Mouse (Mus musculus) ES-E14 (cell line): Measurements from ENCODE around the gene Tdrd5. TPM values are rescaled to one million over a fixed set of nuclear protein-coding genes. Genes with fewer than 3 reads are reported as not detected.
A peak's percentile ranks its signal among the peaks of the same experiment; 100 is the strongest.
"Not testable (repeated sequence)": the region's sequence is repeated elsewhere in the genome, so short reads cannot be mapped to it uniquely, and the experiment has no call there.

ENCODE experiments used
- DNase-seq: peaks from one replicate; pipeline ENCODE4 v3.0.0-alpha.2; 2013; ENCODE audit warnings: low read depth, low spot score
- H3K27ac ChIP-seq: 2 replicates; pipeline ENCODE4 v1.5.1; 2012; ENCODE audit warnings: low read depth, mild to moderate bottlenecking, low read length, moderate library complexity, mixed read lengths; ENCODE audit not compliant: poor library complexity, insufficient read depth, severe bottlenecking
- H3K36me3 ChIP-seq: 2 replicates; pipeline ENCODE4 v1.6.1; 2012; ENCODE audit warnings: mild to moderate bottlenecking, low read length, moderate library complexity, mixed read lengths; ENCODE audit not compliant: control insufficient read depth, poor library complexity, insufficient read depth, severe bottlenecking
- H3K4me1 ChIP-seq, 2 experiments: fragments of 150-350 bp in 1 of 2; sonication (generic) in 1 of 2; 2 replicates each; pipeline ENCODE4 v1.6.1; 2012; ENCODE audit warnings: low read length in 2 of 2, mild to moderate bottlenecking in 1 of 2, mixed read lengths in 1 of 2; ENCODE audit not compliant: control insufficient read depth in 2 of 2, insufficient read depth in 2 of 2, poor library complexity in 1 of 2
- H3K4me3 ChIP-seq, 2 experiments: fragments of 150-350 bp in 1 of 2; sonication (generic) in 1 of 2; 2 replicates each; pipeline ENCODE4 v1.5.1; 2012; ENCODE audit warnings: low read length in 2 of 2, low read depth in 1 of 2, mild to moderate bottlenecking in 1 of 2, mixed read lengths in 1 of 2; ENCODE audit not compliant: insufficient read depth in 1 of 2, poor library complexity in 1 of 2, severe bottlenecking in 1 of 2
- H3K9ac ChIP-seq: 2 replicates; pipeline ENCODE4 v1.6.1; 2012; ENCODE audit warnings: low read depth, mild to moderate bottlenecking, low read length, mixed read lengths; ENCODE audit not compliant: poor library complexity, insufficient read depth, severe bottlenecking
- H3K9me3 ChIP-seq: fragments of 150-350 bp; sonication (generic); 2 replicates; pipeline ENCODE4 v1.6.1; 2012; ENCODE audit warnings: low read depth, mild to moderate bottlenecking, low read length; ENCODE audit not compliant: control insufficient read depth, insufficient read depth
- CHD2 ChIP-seq: IDR thresholded peaks from 2 replicates; pipeline ENCODE4 v1.6.1; 2014; ENCODE audit warnings: mild to moderate bottlenecking, low read depth, low read length, inconsistent platforms
- HCFC1 ChIP-seq: IDR thresholded peaks from 2 replicates; pipeline ENCODE4 v1.6.1; 2012; ENCODE audit warnings: low read length, inconsistent platforms, borderline replicate concordance; ENCODE audit not compliant: insufficient read depth
- MAFK ChIP-seq: IDR thresholded peaks from 2 replicates; pipeline ENCODE4 v1.6.1; 2014; ENCODE audit warnings: mild to moderate bottlenecking, low read depth, low read length, inconsistent platforms; ENCODE audit not compliant: insufficient read depth
- ZC3H11A ChIP-seq: IDR thresholded peaks from 2 replicates; pipeline ENCODE4 v1.6.1; 2012; ENCODE audit warnings: low read depth, mild to moderate bottlenecking, inconsistent platforms, low read length, borderline replicate concordance
- ZNF384 ChIP-seq: IDR thresholded peaks from 2 replicates; pipeline ENCODE4 v1.6.1; 2012; ENCODE audit warnings: low read depth, low read length, inconsistent platforms
- in situ Hi-C, 2 experiments: fragments of 600-800 bp; cut with MboI; formaldehyde crosslinking; loops; one replicate each; pipeline ENCODE4 v1.15.1; 2025; ENCODE audit warnings: low sequenced_read_pairs in 2 of 2, inconsistent platforms in 1 of 2; ENCODE audit not compliant: unreplicated experiment in 2 of 2
- total RNA-seq: library from RNA; depleted of rRNA; stranded (reverse); fragments of 300-350 nt; gene quantifications from 2 replicates; pipeline ENCODE4 v1.2.3, GENCODE M21; 2012

Tdrd5 gene
- total RNA-seq, 1 experiment: 1.7 TPM

- no peaks in the 10 kb centered on the region for H3K9me3 ChIP-seq
- peaks cover 0 to 6% of the 10 kb centered on the region in 2 experiments; a peak in 1 of 4 replicates for H3K4me1 ChIP-seq
- no peak overlapping the region for H3K27ac ChIP-seq
- DNase-seq: no peak
- no peaks in the 10 kb centered on the region for H3K36me3 ChIP-seq
- no peak overlapping the region for H3K9ac ChIP-seq
- in situ Hi-C loops: no loop called here
- no peak overlapping the region for H3K4me3 ChIP-seq
- TF ChIP-seq MAFK (no peak), ZC3H11A (no peak), ZNF384 (no peak), HCFC1 (no peak), CHD2 (no peak)
These were observed 48.6 kb downstream of the Tdrd5 start for GRCm38 (mm10) chr1:156254866-156255265.

GRCm38 (mm10) chr1:156251096-156251495 lies 52.4 kb downstream of the Tdrd5 start:
- H3K27ac ChIP-seq, in situ Hi-C loops, H3K4me1 ChIP-seq, H3K9me3 ChIP-seq, H3K9ac ChIP-seq, H3K36me3 ChIP-seq, H3K4me3 ChIP-seq, DNase-seq: not testable (repeated sequence)

GRCm38 (mm10) chr1:156247893-156248292 lies 55.6 kb downstream of the Tdrd5 start:
- Histone ChIP-seq H3K4me3 (no peak overlapping the region), H3K36me3 (no peaks in the 10 kb centered on the region), H3K27ac (no peak overlapping the region), H3K9me3 (no peaks in the 10 kb centered on the region), H3K9ac (no peak overlapping the region), H3K4me1 (peaks cover 0 to 2% of the 10 kb centered on the region in 2 experiments; a peak in 1 of 4 replicates)
- in situ Hi-C loops: no loop called here
- TF ChIP-seq MAFK (no peak), HCFC1 (no peak), CHD2 (no peak), ZNF384 (no peak), ZC3H11A (no peak)
- no peak for DNase-seq

- DNase-seq: no peak
- H3K9ac ChIP-seq: no peak overlapping the region
- H3K27ac ChIP-seq: no peak overlapping the region
- H3K4me3 ChIP-seq: peak overlapping the region in 1 of 2 experiments; percentile 28; a peak in 1 of 4 replicates
- H3K9me3 ChIP-seq: no peaks in the 10 kb centered on the region
- 0 out of 4 replicates have a peak, but pooled peaks cover 0 to 2% of the 10 kb centered on the region in 2 experiments for H3K4me1 ChIP-seq
- in situ Hi-C loops: no loop called here
- no peaks in the 10 kb centered on the region for H3K36me3 ChIP-seq
- TF ChIP-seq ZC3H11A (peak; percentile 77), CHD2 (no peak)
These were observed 61.6 kb downstream of the Tdrd5 start for GRCm38 (mm10) chr1:156241713-156242348.

- no peak overlapping the region for H3K4me3 ChIP-seq
- in situ Hi-C loops: no loop called here
- H3K4me1 ChIP-seq: 0 out of 4 replicates have a peak, but pooled peaks cover 0 to 2% of the 10 kb centered on the region in 2 experiments
- DNase-seq: peak; percentile 62
- H3K9me3 ChIP-seq: no peaks in the 10 kb centered on the region
- H3K9ac ChIP-seq: no peak overlapping the region
- TF ChIP-seq ZNF384 (no peak), ZC3H11A (0 out of 2 replicates have a peak, but pooled peaks have one; percentile 42)
- H3K27ac ChIP-seq: no peak overlapping the region
- H3K36me3 ChIP-seq: no peaks in the 10 kb centered on the region
These were observed 62.4 kb downstream of the Tdrd5 start for GRCm38 (mm10) chr1:156241035-156241434.
